Mouse (Mus musculus) neural tube, embryonic 15.5 days (tissue): ENCODE results near the gene Xrcc5. TPM values are rescaled to one million over a fixed set of nuclear protein-coding genes. Genes with fewer than 3 reads are reported as not detected.

Source experiments
- ATAC-seq: fragments of 200-750 bp; cut with Nextera tagmentation; 2 replicates; pipeline ENCODE4 v1.8.0; 2017; ENCODE audit warnings: mild to moderate bottlenecking, moderate TSS enrichment, moderate library complexity; ENCODE audit not compliant: low FRiP score
- H3K27ac ChIP-seq: fragments of 300-500 bp; sonication (generic); replicated peaks from 2 replicates; pipeline ENCODE4 v1.5.1; 2015; ENCODE audit warnings: mild to moderate bottlenecking, inconsistent platforms
- H3K27me3 ChIP-seq: fragments of 300-500 bp; sonication (generic); replicated peaks from 2 replicates; pipeline ENCODE4 v1.6.1; 2015; ENCODE audit warnings: inconsistent platforms
- H3K36me3 ChIP-seq: fragments of 300-500 bp; sonication (generic); 2 replicates; pipeline ENCODE4 v1.6.1; 2015; ENCODE audit warnings: inconsistent platforms
- H3K4me1 ChIP-seq: fragments of 300-500 bp; sonication (generic); 2 replicates; pipeline ENCODE4 v1.6.1; 2015; ENCODE audit warnings: inconsistent platforms
- H3K4me2 ChIP-seq: fragments of 300-500 bp; sonication (generic); 2 replicates; pipeline ENCODE4 v1.6.1; 2015; ENCODE audit warnings: inconsistent platforms, mild to moderate bottlenecking, moderate library complexity
- H3K4me3 ChIP-seq: fragments of 300-500 bp; sonication (generic); replicated peaks from 2 replicates; pipeline ENCODE4 v1.5.1; 2015; ENCODE audit warnings: mild to moderate bottlenecking, inconsistent platforms
- H3K9ac ChIP-seq: fragments of 300-500 bp; sonication (generic); replicated peaks from 2 replicates; pipeline ENCODE4 v1.6.1; 2015; ENCODE audit warnings: mild to moderate bottlenecking, inconsistent platforms
- H3K9me3 ChIP-seq: fragments of 300-500 bp; sonication (generic); replicated peaks from 2 replicates; pipeline ENCODE4 v1.6.1; 2016; ENCODE audit warnings: inconsistent platforms
- WGBS: fragments of 180-500 bp; shearing (Covaris S2); methylation state at CpG from one replicate; pipeline ENCODE4 v1.1.7; 2015; ENCODE audit warnings: mixed read lengths; 5-methylcytosine and 5-hydroxymethylcytosine counted together
- polyA plus RNA-seq: library from polyadenylated mRNA; unstranded; fragments of >200 nt; fragmentation: Nextera tagmentation; extraction: Ambion mirVana; gene quantifications from 2 replicates; pipeline ENCODE4 v1.2.1, GENCODE M21; 2015

The Xrcc5 gene
- polyA plus RNA-seq, 1 experiment from 2014 or later: 15.1 TPM

DNA sequence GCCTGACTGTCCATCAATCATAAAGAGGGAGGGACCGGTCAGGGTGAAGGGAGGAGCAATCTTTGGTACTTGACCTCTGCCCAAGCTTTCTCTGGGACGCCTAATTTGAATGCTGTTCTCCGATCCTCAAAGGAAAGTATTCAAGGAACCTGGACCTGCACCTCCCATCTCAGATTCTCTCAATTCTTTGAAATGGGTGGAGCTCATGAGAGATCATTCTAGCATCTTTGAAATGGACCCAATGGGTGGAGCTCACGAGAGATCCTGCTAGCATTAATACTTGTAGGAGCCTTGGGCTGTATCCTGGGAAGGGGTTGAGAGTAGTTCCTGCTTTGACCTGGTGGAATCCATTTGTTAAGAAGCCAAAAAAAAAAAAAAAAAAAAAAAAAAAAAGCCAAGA lies 119.2 kb downstream of the Xrcc5 start:
- ATAC-seq: no peak
- Histone ChIP-seq H3K4me1 (no peaks in the 10 kb centered on the region), H3K27me3 (no peaks in the 10 kb centered on the region), H3K9ac (no peak overlapping the region), H3K4me3 (no peak overlapping the region), H3K36me3 (peaks cover 9% of the 10 kb centered on the region), H3K4me2 (no peak overlapping the region), H3K9me3 (no peaks in the 10 kb centered on the region), H3K27ac (no peak overlapping the region)
- 86% methylated on average over 4 of the region's 4 CpGs for WGBS

DNA sequence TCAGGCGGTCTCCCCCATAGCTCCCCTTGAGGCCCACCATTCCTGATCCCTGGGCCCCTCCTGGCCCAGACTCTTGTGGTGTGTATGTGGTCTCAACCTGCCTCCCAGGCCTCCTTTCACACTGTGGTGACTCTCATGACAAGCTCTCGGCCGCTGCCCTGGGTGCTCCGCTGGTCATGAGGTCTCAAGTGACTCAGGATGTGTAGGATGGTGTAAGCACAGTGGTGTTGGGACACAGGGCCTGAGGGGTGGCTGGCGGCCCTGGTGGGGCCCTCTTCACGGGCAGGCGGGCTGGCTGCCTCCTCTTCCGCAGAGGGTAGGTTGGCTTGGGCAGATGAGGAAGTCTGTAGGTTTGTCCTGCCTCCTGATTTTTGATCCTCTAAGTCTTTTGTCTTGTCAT lies 121.3 kb downstream of the Xrcc5 start:
- ATAC-seq: no peak
- Histone ChIP-seq H3K27ac (no peak overlapping the region), H3K4me3 (no peak overlapping the region), H3K4me2 (no peak overlapping the region), H3K4me1 (0 out of 2 replicates have a peak, but pooled peaks cover 4% of the 10 kb centered on the region), H3K9me3 (no peaks in the 10 kb centered on the region), H3K27me3 (no peaks in the 10 kb centered on the region), H3K36me3 (peaks cover 9% of the 10 kb centered on the region), H3K9ac (no peak overlapping the region)
- 92% methylated on average over 8 of the region's 8 CpGs for WGBS

DNA sequence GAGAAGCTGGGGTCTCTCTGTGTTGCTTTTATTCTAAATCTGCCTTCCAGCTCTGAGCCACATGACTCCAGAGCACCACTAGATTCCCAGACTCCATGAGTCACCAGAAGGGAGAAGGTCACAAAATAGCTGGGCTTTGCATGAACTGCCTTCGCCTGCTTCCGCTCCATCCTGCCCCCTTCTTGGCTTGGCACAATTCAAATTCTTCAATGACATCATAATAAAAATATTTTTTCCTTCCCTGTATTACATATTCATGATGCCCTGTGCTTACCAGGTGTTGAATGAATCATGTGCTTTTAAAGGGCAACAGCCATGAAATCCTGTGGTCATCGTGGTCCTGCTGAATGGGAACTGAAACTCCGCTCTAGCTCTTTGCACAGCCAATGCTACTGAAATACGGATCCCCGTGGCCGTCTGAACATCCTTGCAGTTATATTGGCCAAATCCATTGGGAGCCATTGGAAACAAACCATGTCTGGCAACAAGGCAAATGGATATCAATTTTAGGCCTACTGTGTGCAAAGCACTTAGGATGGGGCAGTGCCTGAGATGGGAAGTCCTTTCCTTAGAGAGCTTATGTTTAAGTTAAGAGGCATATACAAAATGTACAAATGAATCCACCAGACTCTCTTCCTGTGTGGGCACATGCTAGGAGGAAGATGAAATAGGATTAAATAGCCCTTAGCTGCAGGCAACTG lies 122.0 kb downstream of the Xrcc5 start:
- 82% methylated on average over 7 of the region's 7 CpGs for WGBS
- 0 out of 2 replicates have a peak, but pooled peaks cover 5% of the 10 kb centered on the region for H3K4me1 ChIP-seq
- ATAC-seq: no peak
- no peak overlapping the region for H3K9ac ChIP-seq
- H3K36me3 ChIP-seq: peaks cover 9% of the 10 kb centered on the region
- no peak overlapping the region for H3K4me3 ChIP-seq
- no peaks in the 10 kb centered on the region for H3K27me3 ChIP-seq
- H3K4me2 ChIP-seq: no peak overlapping the region
- H3K27ac ChIP-seq: no peak overlapping the region
- H3K9me3 ChIP-seq: no peaks in the 10 kb centered on the region

DNA sequence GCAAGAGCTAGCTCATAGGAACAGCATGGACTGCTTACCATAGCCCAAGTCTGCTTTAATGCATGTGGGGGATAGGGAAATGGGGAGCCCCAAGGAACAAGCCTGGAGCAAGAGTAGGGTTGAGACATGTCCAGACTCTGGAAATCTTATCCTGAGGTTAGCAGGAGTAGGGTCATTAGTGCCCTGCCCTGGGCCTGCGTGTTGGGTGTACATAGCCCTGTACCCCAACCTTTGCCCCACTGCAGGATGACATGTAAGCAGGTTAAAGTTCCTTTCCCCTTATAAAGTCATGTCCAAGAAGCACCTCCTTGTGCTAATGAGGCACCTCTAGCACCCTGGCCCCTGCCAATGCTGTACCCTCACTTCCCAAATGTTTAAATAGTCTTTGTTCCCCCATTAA lies 125.4 kb downstream of the Xrcc5 start:
- WGBS: 100% methylated on average over 1 of the region's 1 CpGs
- ATAC-seq: no peak
- Histone ChIP-seq H3K9me3 (no peaks in the 10 kb centered on the region), H3K4me1 (0 out of 2 replicates have a peak, but pooled peaks cover 5% of the 10 kb centered on the region), H3K9ac (no peak overlapping the region), H3K36me3 (peaks cover 9% of the 10 kb centered on the region), H3K4me3 (no peak overlapping the region), H3K4me2 (no peak overlapping the region), H3K27ac (no peak overlapping the region), H3K27me3 (no peaks in the 10 kb centered on the region)

DNA sequence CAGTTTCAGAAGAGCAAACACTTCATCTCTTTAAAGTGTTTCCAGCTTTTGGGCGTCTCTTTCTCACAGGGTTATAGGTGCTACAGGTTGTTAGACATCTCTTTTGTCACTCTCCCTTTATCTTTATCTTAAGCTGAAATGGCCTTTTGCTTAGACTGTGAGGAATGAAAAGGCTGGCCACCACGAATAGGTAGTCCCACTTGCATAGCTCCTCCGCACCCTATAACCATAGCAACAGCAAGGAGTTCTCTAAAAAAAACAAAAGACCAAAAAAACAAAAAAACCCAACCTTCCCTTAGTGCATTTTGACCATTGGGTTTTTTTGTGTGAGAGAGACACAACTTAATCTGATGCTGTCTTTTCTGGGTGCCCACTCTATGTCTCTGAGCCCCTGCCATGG lies 127.3 kb downstream of the Xrcc5 start:
- Histone ChIP-seq H3K27ac (no peak overlapping the region), H3K9me3 (no peaks in the 10 kb centered on the region), H3K4me2 (no peak overlapping the region), H3K4me3 (no peak overlapping the region), H3K4me1 (0 out of 2 replicates have a peak, but pooled peaks cover 9% of the 10 kb centered on the region), H3K9ac (no peak overlapping the region), H3K36me3 (no peaks in the 10 kb centered on the region), H3K27me3 (no peaks in the 10 kb centered on the region)
- WGBS: 43% methylated on average over 3 of the region's 3 CpGs
- ATAC-seq: no peak

DNA sequence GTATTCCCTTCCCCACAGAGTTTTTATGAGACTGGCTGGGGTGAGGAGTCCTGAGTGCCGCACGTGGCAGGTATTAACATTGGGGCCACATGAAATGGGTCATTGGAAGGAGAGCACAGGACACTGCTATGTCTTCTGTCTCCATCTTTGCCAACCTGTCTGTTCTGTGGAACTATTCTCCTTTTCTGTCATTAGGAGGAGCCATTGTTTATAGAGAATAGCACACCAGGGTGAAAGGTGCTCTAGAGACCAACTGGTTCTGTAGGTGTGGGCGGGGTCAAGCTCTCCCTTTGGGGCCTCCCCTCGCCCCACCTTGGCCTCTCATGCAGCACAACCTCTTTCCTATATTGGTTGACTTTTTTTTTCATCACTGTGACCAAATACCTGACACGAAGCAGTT lies 129.7 kb downstream of the Xrcc5 start:
- no peaks in the 10 kb centered on the region for H3K27me3 ChIP-seq
- H3K27ac ChIP-seq: no peak overlapping the region
- H3K4me2 ChIP-seq: no peak overlapping the region
- no peaks in the 10 kb centered on the region for H3K36me3 ChIP-seq
- H3K9ac ChIP-seq: no peak overlapping the region
- no peak overlapping the region for H3K4me3 ChIP-seq
- 0 out of 2 replicates have a peak, but pooled peaks cover 9% of the 10 kb centered on the region for H3K4me1 ChIP-seq
- WGBS: 83% methylated on average over 5 of the region's 5 CpGs
- ATAC-seq: no peak
- no peaks in the 10 kb centered on the region for H3K9me3 ChIP-seq

DNA sequence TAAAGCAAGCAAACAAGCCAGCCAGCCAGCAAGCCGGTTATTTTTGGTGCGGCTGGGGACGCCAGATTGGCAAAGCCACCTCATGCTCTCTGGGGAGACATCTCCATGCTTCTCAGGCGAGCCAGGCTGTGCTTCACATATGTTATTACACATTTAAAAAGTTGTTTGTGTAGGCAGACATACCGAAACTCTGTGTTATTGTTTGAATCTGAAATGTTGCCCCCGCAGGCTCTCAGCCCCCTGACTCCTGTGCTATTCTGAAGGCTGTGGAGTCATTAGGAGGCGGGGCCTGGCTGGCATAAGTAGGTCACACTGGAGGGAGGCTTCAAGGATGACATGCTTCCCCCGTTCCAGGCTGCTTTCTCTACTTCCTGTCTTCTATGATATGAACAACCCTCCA lies 131.9 kb downstream of the Xrcc5 start:
- Histone ChIP-seq H3K27me3 (no peaks in the 10 kb centered on the region), H3K4me2 (no peak overlapping the region), H3K4me1 (0 out of 2 replicates have a peak, but pooled peaks cover 4% of the 10 kb centered on the region), H3K4me3 (no peak overlapping the region), H3K9ac (no peak overlapping the region), H3K36me3 (no peaks in the 10 kb centered on the region), H3K27ac (0 out of 2 replicates have a peak overlapping the region, but pooled peaks have one; percentile 14), H3K9me3 (no peaks in the 10 kb centered on the region)
- 41% methylated on average over 8 of the region's 8 CpGs for WGBS
- peak; percentile 66; the same call in 1 of the 2 replicates for ATAC-seq

DNA sequence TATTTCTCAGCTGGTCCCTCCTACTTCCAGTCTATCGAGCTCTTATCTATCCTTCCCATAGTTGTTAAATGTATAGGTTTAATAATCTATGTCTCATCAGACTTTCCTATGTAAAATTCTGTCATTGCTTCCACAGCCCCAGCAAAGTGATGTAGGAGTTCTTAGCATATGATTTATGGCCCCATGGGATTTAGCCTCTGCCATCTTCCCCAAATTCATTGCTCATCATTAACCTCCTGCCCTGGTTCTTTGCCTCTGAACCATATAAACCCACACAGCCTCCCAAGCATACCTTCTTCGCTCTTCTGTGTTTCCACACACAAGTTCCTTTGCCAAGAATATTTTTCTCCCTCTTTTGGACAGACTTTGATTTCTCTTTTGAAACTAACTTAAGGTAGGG lies 135.5 kb downstream of the Xrcc5 start:
- Histone ChIP-seq H3K9me3 (no peaks in the 10 kb centered on the region), H3K9ac (no peak overlapping the region), H3K27me3 (no peaks in the 10 kb centered on the region), H3K36me3 (peaks cover 8% of the 10 kb centered on the region), H3K4me2 (no peak overlapping the region), H3K4me3 (no peak overlapping the region), H3K4me1 (0 out of 2 replicates have a peak, but pooled peaks cover 4% of the 10 kb centered on the region), H3K27ac (no peak overlapping the region)
- 87% methylated on average over 2 of the region's 2 CpGs for WGBS
- ATAC-seq: no peak

Other genes starting within 250 kb of the Xrcc5 start
- gene Mreg, start 95.1 kb upstream of the Xrcc5 start, polyA plus RNA-seq: 2.9 and 21.3 TPM in 2 replicates
- 8.0 and 14.8 TPM in 2 replicates for gene Pecr, start 23.1 kb upstream of the Xrcc5 start, polyA plus RNA-seq
- gene Tmem169, start 23.1 kb upstream of the Xrcc5 start, polyA plus RNA-seq: 30.9 and 32.8 TPM in 2 replicates
- gene March4, start 229.5 kb downstream of the Xrcc5 start, polyA plus RNA-seq: 8.5 and 9.6 TPM in 2 replicates